Mouse (Mus musculus): ENCODE measurements around the gene Ckap5. TPM values are rescaled to one million over a fixed set of nuclear protein-coding genes. Genes with fewer than 3 reads are reported as not detected.
A peak's percentile ranks its signal among the peaks of the same experiment; 100 is the strongest.
"Not testable (repeated sequence)": the region's sequence is repeated elsewhere in the genome, so short reads cannot be mapped to it uniquely, and the experiment has no call there.

The Ckap5 gene
- polyA plus RNA-seq (2012; rRNA removed), result 97.8 and 121 TPM in 2 replicates

GRCm38 (mm10) chr2:91526294-91527146, at the start of gene Ckap5:
Gene Ckap5 (plus strand): TSS chr2:91526762.
- 1% methylated on average over 64 of the region's 64 CpGs for WGBS
- Histone ChIP-seq H3K27me3 (ENCODE audit: control insufficient read depth, insufficient read depth, low read length) (no peaks in the 10 kb centered on the region), H3K27ac (ENCODE audit: insufficient read depth, low read length) (peak within 1 kb of the TSS; percentile 46), H3K4me3 (replicated peaks; ENCODE audit: insufficient read depth, low read depth, low read length) (peak within 1 kb of the TSS; percentile 95), H3K4me1 (ENCODE audit: control insufficient read depth, insufficient read depth, low read length) (peaks cover 9% of the 10 kb centered on the region; the same call in 1 of the 2 replicates)
- peak; percentile 95 for DNase-seq
- no peak; the same call in 1 of the 2 replicates for TF ChIP-seq CTCF (IDR thresholded peaks at IDR 0.05; ENCODE audit: borderline replicate concordance, insufficient read depth, low read depth, low read length)
- peak; percentile 24; the same call in 1 of the 2 replicates for TF ChIP-seq POLR2A (IDR thresholded peaks at IDR 0.05; ENCODE audit: borderline replicate concordance, insufficient read depth, low read length)

DNA sequence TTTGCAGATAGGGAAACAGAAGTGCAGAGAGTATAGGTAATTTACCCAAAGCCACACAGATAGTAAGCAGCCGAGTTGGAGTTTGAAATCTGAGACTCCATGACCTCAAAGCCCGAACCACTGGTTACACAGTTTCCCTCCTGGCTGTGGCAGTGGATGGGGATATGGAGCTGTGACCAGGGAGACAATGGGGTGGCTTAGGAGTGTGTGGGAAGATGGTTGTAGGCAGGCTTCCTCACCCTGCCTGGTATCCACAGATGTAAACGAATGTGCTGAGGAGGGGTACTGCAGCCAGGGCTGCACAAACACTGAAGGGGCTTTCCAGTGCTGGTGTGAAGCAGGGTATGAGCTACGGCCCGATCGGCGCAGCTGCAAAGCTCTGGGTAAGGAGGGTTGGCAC, 49.7 kb upstream of the Ckap5 start:
- DNase-seq, result no peak
- WGBS, result 76% methylated on average over 7 of the region's 7 CpGs
- Histone ChIP-seq H3K27me3 (ENCODE audit: control insufficient read depth, insufficient read depth, low read length) (no peaks in the 10 kb centered on the region), H3K4me3 (replicated peaks; ENCODE audit: insufficient read depth, low read depth, low read length) (no peak overlapping the region), H3K4me1 (ENCODE audit: control insufficient read depth, insufficient read depth, low read length) (peaks cover 12% of the 10 kb centered on the region), H3K27ac (ENCODE audit: insufficient read depth, low read length) (no peak overlapping the region)
- TF ChIP-seq POLR2A (IDR thresholded peaks at IDR 0.05; ENCODE audit: borderline replicate concordance, insufficient read depth, low read length) (no peak), CTCF (IDR thresholded peaks at IDR 0.05; ENCODE audit: borderline replicate concordance, insufficient read depth, low read depth, low read length) (no peak)

- 33% methylated on average over 9 of the region's 9 CpGs for WGBS
- TF ChIP-seq POLR2A (IDR thresholded peaks at IDR 0.05; ENCODE audit: borderline replicate concordance, insufficient read depth, low read length) (no peak), CTCF (IDR thresholded peaks at IDR 0.05; ENCODE audit: borderline replicate concordance, insufficient read depth, low read depth, low read length) (no peak)
- Histone ChIP-seq H3K27me3 (ENCODE audit: control insufficient read depth, insufficient read depth, low read length) (no peaks in the 10 kb centered on the region), H3K4me1 (ENCODE audit: control insufficient read depth, insufficient read depth, low read length) (peaks cover 12% of the 10 kb centered on the region), H3K27ac (ENCODE audit: insufficient read depth, low read length) (no peak overlapping the region), H3K4me3 (replicated peaks; ENCODE audit: insufficient read depth, low read depth, low read length) (no peak overlapping the region)
- peak; percentile 60 to 72 for DNase-seq
Measured at GRCm38 (mm10) chr2:91480399-91480801, 46.2 kb upstream of the Ckap5 start.

DNA sequence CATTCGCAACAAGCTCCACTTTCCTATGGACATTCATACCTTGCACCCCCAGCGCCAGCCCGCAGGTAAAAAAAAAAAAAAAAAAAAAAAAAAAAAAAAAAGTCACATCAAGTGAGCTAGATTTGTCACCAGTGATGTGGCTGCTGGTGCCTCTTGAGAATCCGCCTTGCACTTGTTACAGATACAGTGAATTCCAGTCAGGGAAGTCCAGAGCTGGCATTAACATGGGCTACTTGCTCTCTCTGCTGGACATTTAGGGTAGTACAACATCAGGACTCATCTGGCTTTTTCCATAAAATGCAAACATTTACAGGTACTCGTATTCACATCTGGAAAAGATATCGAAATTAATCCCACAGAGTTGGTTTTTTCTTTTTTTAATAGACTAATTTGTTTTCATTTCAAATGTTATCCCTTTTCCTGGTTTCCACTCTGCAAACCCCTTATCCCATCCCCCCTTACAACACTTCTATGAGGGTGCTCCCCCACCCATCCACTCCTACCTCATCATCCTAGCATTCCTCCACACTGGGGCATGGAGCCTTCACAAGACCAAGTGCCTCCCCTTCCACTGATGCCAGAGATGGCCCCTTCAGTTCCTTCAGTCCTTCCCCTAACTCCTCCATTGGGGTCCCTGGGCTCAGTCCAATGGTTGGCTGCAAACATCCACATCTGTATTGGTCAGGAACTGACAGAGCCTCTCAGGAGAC, 45.6 kb upstream of the Ckap5 start:
- Histone ChIP-seq H3K4me3 (replicated peaks; ENCODE audit: insufficient read depth, low read depth, low read length) (no peak overlapping the region), H3K27me3 (ENCODE audit: control insufficient read depth, insufficient read depth, low read length) (no peaks in the 10 kb centered on the region), H3K27ac (ENCODE audit: insufficient read depth, low read length) (no peak overlapping the region), H3K4me1 (ENCODE audit: control insufficient read depth, insufficient read depth, low read length) (peaks cover 12% of the 10 kb centered on the region)
- peak; percentile 62 to 80 for DNase-seq
- 25% methylated on average over 6 of the region's 6 CpGs for WGBS
- TF ChIP-seq CTCF (IDR thresholded peaks at IDR 0.05; ENCODE audit: borderline replicate concordance, insufficient read depth, low read depth, low read length) (peak; percentile 64), POLR2A (IDR thresholded peaks at IDR 0.05; ENCODE audit: borderline replicate concordance, insufficient read depth, low read length) (no peak)

DNA sequence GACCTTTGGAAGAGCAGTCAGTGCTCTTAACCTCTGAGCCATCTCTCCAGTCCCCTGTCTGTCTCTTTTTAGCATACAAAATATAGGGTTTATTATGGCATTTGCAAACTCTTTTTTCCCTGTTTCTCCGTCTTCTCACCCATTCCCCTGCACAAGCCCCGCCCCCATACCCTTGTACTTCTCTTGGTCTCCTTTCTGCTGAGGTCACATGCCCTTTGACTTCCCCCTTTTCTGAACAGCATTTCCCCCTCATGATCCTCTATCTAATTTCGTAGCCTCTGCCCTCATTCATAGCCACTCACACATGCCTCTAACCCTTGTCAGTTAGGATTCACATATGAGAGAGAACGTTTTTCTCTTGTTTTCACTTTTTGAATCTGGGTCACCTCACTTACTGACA, 41.9 kb upstream of the Ckap5 start:
- DNase-seq, result no peak
- TF ChIP-seq CTCF (IDR thresholded peaks at IDR 0.05; ENCODE audit: borderline replicate concordance, insufficient read depth, low read depth, low read length), result no peak
- TF ChIP-seq POLR2A (IDR thresholded peaks at IDR 0.05; ENCODE audit: borderline replicate concordance, insufficient read depth, low read length), result no peak
- 93% methylated on average over 4 of the region's 4 CpGs for WGBS
- Histone ChIP-seq H3K4me3 (replicated peaks; ENCODE audit: insufficient read depth, low read depth, low read length) (no peak overlapping the region), H3K4me1 (ENCODE audit: control insufficient read depth, insufficient read depth, low read length) (peaks cover 5% of the 10 kb centered on the region), H3K27ac (ENCODE audit: insufficient read depth, low read length) (no peak overlapping the region), H3K27me3 (ENCODE audit: control insufficient read depth, insufficient read depth, low read length) (no peaks in the 10 kb centered on the region)

DNA sequence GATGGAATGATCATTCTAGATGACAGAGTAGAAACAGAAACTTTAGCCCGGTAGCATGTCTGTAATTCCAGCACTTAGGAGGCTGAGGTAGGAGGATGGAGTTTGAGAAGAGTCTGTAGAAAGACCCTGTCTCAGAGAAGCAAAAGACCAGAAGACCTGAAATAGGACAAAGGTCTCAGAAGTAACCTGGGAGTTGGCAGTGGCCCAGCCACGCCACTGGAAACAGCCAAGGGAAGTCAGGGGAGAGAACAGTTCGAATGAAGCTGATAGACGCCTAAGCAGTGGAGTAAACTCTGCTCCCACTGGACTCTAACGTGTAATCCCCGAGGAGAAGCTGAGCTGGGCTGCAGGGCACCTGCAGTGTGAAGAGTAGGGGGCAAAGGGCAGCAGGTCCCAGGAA, 41.3 kb upstream of the Ckap5 start:
- TF ChIP-seq POLR2A (IDR thresholded peaks at IDR 0.05; ENCODE audit: borderline replicate concordance, insufficient read depth, low read length) (no peak), CTCF (IDR thresholded peaks at IDR 0.05; ENCODE audit: borderline replicate concordance, insufficient read depth, low read depth, low read length) (no peak)
- no peak for DNase-seq
- Histone ChIP-seq H3K27ac (ENCODE audit: insufficient read depth, low read length) (no peak overlapping the region), H3K4me3 (replicated peaks; ENCODE audit: insufficient read depth, low read depth, low read length) (no peak overlapping the region), H3K4me1 (ENCODE audit: control insufficient read depth, insufficient read depth, low read length) (peaks cover 3% of the 10 kb centered on the region), H3K27me3 (ENCODE audit: control insufficient read depth, insufficient read depth, low read length) (no peaks in the 10 kb centered on the region)
- WGBS, result 75% methylated on average over 6 of the region's 6 CpGs

- not testable (repeated sequence) for DNase-seq; H3K27ac ChIP-seq (ENCODE audit: insufficient read depth, low read length); H3K27me3 ChIP-seq (ENCODE audit: control insufficient read depth, insufficient read depth, low read length); H3K4me1 ChIP-seq (ENCODE audit: control insufficient read depth, insufficient read depth, low read length); H3K4me3 ChIP-seq (replicated peaks; ENCODE audit: insufficient read depth, low read depth, low read length)
- TF ChIP-seq CTCF (IDR thresholded peaks at IDR 0.05; ENCODE audit: borderline replicate concordance, insufficient read depth, low read depth, low read length), result peak; percentile 12; the same call in 1 of the 2 replicates
- WGBS, result 45% methylated on average over 3 of the region's 3 CpGs
Measured at GRCm38 (mm10) chr2:91487295-91487694, 39.3 kb upstream of the Ckap5 start.
